Mouse (Mus musculus) adrenal gland, adult 18-20 months (tissue): Measurements from ENCODE around the gene Epb42. TPM values are rescaled to one million over a fixed set of nuclear protein-coding genes. Genes with fewer than 3 reads are reported as not detected.
"Not testable (repeated sequence)": the region's sequence is repeated elsewhere in the genome, so short reads cannot be mapped to it uniquely, and the experiment has no call there.

ENCODE experiments used
- DNase-seq, 2 experiments: peaks; one replicate each; pipeline ENCODE4 v3.0.0; 2021 to 2022; ENCODE audit warnings: low spot score in 2 of 2
- total RNA-seq, 2 experiments: library from RNA; stranded (reverse); gene quantifications; 1 replicate in 1 of 2; 2 replicates in 1 of 2; pipeline ENCODE4 v1.2.3; 2021

Epb42 gene
- total RNA-seq, 2 experiments from 2014 or later: 0.22 TPM; not detected in 1

DNA sequence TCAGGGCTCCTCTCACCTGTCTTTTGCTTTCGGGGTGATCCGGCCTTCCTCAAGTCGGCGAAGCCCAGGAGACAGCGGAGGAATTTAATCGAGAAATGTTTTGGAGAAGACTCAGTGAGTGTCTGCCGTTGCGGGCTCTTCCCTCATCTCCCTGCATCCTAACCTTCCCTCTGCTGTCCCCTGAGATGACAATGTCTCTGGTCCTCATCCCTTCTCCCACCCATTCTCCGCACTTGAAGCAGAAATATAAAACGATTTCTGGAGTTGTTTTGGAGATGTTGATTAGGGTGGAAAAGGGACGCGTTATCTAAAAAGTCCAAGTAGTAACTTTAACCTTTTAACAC lies 28.2 kb downstream of the Epb42 start:
- no peak for DNase-seq

- peak; percentile 87 to 91 for DNase-seq
These were observed 28.8 kb downstream of the Epb42 start, which contains the start of gene Ccndbp1 for GRCm38 (mm10) chr2:121007925-121008663. Ccndbp1 (plus strand) TSS chr2:121008403.

GRCm38 (mm10) chr2:121006986-121007385 lies 29.9 kb downstream of the Epb42 start:
- DNase-seq: no peak

DNA sequence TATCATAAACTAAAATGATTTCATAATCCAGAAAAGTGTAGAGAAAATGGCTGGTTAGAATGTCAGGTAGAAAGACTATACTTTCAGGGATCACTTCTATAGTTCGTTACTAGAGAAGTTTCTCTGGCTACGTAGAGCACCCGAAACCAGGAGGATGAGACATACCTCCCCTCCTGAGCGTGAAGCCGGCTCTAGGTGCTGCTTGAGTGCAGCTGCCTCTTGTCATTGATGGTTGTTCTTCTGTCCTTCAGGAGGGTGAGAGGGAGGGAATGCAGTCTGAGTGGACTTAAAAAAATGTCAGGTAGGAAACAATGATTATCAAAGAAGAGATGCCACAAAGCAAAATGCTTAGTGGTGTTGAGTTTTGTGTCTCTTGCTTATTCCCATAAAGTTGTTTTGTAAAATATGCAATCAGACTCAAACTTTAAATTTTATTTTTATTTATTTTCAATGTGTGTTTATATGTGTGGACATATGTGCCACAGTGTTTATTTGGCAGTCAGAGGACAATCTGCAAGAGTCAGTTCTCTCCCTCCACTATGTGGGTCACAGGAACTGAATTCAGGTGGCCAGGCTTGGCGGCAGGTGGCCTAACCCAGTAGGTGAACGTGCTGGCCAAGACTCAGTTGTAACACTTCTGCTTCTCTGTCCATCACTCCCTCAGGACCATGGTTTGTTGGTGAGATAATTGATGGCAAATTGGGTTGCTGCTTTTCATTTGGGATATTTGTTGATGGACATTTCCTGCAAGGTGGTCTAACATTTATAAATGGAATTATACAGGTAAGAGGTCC lies 32.7 kb downstream of the Epb42 start:
- DNase-seq: no peak

DNA sequence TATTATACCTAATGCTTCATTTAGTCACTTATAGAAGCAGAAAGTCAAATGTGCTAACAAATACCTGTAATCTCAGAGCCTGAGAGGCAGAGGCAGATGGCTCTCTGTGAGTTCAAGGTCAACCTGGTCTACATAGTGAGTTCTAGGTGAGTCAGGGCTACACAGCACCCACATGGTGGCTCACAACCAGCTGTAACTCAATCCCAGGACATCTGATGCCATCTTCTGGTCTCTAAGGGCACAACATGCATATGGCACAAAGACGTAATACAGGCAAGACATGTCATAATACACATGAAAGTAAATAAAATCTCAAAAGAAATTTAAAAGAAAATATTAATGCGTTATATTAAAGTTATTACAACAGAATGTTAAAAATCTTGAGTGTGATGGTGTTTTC lies 33.3 kb downstream of the Epb42 start:
- DNase-seq: no peak

- no peak for DNase-seq
These were observed 38.0 kb downstream of the Epb42 start for GRCm38 (mm10) chr2:120998863-120999262.

DNA sequence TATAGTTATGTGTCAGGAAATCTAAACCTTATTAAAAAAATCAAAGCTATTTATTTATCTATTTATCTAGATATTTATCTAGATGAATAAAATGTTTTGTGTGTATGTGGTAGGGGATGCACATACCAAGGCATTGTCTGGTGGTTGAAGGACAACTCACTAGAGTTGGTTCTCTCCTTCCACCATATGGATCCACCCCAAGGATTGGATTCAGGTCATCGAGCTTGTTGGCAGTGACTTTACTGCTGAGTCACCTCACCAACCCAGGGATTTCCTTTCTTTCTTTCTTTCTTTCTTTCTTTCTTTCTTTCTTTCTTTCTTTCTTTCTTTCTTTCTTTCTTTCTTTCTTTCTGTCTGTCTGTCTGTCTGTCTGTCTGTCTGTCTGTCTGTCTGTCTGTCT lies 40.3 kb downstream of the Epb42 start:
- not testable (repeated sequence) for DNase-seq

- no peak for DNase-seq
These were observed 45.7 kb downstream of the Epb42 start for GRCm38 (mm10) chr2:120991196-120991595.

GRCm38 (mm10) chr2:120985241-120985640 lies 51.6 kb downstream of the Epb42 start:
- DNase-seq: no peak

- DNase-seq: no peak
These were observed 53.3 kb downstream of the Epb42 start for GRCm38 (mm10) chr2:120983611-120984010.

DNA sequence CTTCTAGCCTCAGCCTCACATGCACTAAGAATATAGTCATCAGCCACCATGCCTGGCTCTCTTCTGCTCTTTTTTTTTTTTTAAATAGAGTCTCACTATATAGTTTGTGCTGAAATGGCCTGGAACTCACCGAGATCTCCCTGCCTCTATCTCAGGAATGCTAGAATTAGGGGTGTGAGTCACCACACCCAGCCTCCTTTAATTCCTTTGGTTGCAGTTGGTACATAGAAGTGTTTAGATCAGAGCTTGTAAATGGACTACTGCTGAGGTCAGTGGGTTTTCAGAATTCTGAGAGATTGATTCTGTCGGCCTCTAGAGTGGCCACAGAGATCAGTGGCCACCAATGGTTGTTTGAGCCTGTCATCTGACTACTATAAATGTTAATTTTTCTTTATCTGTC lies 56.0 kb downstream of the Epb42 start:
- no peak for DNase-seq

DNA sequence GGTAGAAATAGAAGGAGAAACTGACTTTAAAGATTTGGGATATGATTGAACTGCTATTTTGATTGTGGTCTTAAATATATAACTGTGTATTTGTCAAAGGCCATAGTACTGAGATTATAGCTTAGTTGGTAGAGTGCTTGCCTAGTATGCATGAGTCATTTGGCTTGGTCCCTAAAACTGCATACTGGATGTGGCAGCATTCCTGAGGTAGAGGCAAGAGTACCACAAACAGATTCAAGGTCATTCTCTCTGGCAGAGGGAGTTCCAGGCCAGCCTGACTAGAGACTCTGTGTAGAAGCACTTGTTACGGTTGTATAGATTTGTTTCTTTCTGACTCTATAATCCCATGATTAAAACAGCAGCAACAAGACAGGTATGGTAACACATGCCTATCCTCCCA lies 57.1 kb downstream of the Epb42 start:
- no peak for DNase-seq

DNA sequence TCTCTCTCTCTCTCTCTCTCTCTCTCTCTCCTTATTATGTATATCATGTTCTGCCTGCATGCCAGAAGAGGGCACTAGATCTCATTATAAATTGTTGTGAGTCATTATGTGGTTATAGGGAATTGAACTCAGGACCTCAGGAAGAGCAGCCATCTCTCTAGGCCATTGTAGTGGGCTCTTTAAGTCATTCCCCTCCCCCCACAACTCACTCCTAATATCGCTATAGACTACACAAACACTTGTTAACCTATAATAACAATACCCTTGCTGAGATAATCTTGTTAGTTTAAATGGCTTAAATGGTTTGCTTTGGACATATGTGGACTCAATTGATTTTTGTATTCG lies 58.2 kb downstream of the Epb42 start:
- no peak for DNase-seq

- no peak for DNase-seq
These were observed 58.8 kb downstream of the Epb42 start for GRCm38 (mm10) chr2:120977926-120978692.

DNA sequence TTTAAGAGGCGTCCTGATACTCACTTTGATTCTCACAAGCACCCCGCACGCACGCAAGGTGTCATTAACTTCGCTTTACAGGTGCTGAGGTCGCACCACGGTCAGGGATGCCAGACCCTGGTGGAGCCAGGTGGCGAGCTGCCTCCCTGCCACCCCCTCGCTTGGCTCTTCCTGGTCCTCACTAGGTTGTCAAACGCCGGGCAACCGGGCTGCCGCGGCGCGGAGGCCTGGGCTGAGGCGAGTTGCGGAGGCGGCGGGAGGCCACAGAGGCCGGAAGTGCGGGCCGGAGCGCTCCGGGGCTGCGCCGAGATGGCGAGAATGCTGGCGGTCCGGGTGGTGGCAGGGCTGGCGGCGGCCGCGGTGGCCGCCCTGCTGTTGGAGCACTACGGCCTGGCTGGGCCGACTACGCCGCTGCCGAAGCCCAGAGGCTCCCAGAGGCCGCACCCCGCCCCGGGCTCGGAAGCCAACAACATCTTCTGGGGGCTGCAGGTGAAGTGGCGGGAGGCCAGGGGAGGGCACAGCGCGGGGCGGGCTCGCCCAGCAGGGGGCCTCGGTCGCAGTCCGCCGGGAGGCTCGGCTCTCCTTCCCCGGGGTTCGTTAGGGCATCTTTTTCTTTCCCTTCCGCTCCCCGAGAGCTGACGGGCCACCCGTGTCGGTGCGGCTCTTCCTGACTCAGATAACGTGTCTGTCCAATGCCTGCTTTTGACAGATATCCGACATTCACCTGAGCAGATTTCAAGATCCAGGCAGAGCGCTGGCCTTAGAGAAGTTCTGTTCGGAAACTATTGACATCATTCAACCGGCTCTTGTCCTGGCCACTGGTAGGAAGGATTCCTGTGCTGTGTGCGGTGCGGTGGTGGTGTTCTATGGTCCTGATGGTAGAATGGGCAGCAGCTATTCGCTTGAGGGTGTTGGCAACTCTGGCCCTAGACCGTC lies 59.6 kb downstream of the Epb42 start, which contains the start of gene Tmem62:
TSS of gene Tmem62 (plus strand) at position 28 of the 936 bp plus-strand sequence.
- peak; percentile 74 to 77 for DNase-seq

DNA sequence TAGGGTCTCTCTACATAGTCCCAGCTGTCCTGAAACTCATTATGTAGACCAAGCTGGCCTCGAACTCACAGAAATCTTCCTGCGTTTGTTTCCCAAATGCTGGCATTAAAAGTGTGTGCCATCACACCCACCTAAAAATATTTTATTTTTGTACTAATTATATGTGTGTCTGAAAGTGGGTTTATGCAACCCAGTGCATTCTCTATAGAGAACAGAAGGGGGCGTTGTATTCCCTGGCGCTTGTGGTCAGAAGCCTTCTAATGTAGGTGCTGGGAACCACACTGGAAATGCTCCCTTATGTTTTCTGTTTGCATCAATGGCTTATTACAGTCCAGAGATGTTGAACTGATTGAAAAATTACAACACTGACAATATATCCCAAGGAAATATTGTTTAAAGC lies 60.6 kb downstream of the Epb42 start:
- DNase-seq: no peak

GRCm38 (mm10) chr2:120972964-120973363 lies 63.9 kb downstream of the Epb42 start:
- no peak for DNase-seq

DNA sequence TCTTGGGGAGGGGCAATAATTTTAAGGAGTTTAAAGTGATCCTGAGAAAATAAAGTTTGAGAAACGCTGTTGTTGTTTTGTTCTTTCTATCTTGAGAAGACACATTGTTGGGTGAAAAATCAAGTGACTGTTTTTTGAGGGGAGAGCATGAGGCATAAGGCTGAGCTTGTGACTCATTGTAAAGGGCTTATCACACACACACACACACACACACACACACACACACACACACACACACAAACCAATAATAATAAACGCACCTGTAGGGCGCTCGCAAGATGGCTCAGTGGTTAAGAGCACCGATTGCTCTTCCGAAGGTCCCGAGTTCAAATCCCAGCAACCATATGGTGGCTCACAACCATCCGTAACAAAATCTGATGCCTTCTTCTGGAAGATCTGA lies 64.6 kb downstream of the Epb42 start:
- not testable (repeated sequence) for DNase-seq

- DNase-seq: no peak
These were observed 65.1 kb downstream of the Epb42 start for GRCm38 (mm10) chr2:120971766-120972165.

- peak; percentile 69 to 73 for DNase-seq
These were observed 66.3 kb downstream of the Epb42 start, which contains the start of gene Ubr1 for GRCm38 (mm10) chr2:120970559-120971080. Ubr1 (minus strand) TSS chr2:120970715.
